Mouse (Mus musculus) forebrain, embryonic 15.5 days (tissue): ENCODE measurements at regions not wholly inside any gene's neighbourhood (a gene's known extent, or its start where the extent isn't known, plus 50 kb on each side); places are given as distances from the start of the nearest gene placed in this dataset.

Source experiments
- ATAC-seq: fragments of 200-750 bp; cut with Nextera tagmentation; replicated peaks from 2 replicates; pipeline ENCODE4 v1.8.0; 2017; ENCODE audit warnings: mild to moderate bottlenecking, moderate TSS enrichment, moderate library complexity
- H3K27ac ChIP-seq: fragments of 300-500 bp; sonication (generic); replicated peaks from 2 replicates; pipeline ENCODE4 v1.5.1; 2015; ENCODE audit warnings: mild to moderate bottlenecking, inconsistent platforms
- H3K27me3 ChIP-seq: fragments of 300-500 bp; sonication (generic); 2 replicates; pipeline ENCODE4 v1.6.1; 2015; ENCODE audit warnings: inconsistent platforms
- H3K36me3 ChIP-seq: fragments of 300-500 bp; sonication (generic); 2 replicates; pipeline ENCODE4 v1.6.1; 2015; ENCODE audit warnings: mild to moderate bottlenecking, inconsistent platforms
- H3K4me1 ChIP-seq: fragments of 300-500 bp; sonication (generic); 2 replicates; pipeline ENCODE4 v1.6.1; 2015; ENCODE audit warnings: inconsistent platforms
- H3K4me2 ChIP-seq: fragments of 300-500 bp; sonication (generic); replicated peaks from 2 replicates; pipeline ENCODE4 v1.6.1; 2015; ENCODE audit warnings: mild to moderate bottlenecking, inconsistent platforms
- H3K4me3 ChIP-seq: fragments of 300-500 bp; sonication (generic); 2 replicates; pipeline ENCODE4 v1.5.1; 2015; ENCODE audit warnings: mild to moderate bottlenecking, inconsistent platforms
- H3K9ac ChIP-seq: fragments of 300-500 bp; sonication (generic); replicated peaks from 2 replicates; pipeline ENCODE4 v1.6.1; 2015; ENCODE audit warnings: mild to moderate bottlenecking, inconsistent platforms
- H3K9me3 ChIP-seq: fragments of 300-500 bp; sonication (generic); 2 replicates; pipeline ENCODE4 v1.6.1; 2016; ENCODE audit warnings: inconsistent platforms
- WGBS: fragments of 180-500 bp; shearing (Covaris S2); methylation state at CpG from one replicate; pipeline ENCODE4 v1.1.7; 2015; ENCODE audit warnings: mixed read lengths; 5-methylcytosine and 5-hydroxymethylcytosine counted together

DNA sequence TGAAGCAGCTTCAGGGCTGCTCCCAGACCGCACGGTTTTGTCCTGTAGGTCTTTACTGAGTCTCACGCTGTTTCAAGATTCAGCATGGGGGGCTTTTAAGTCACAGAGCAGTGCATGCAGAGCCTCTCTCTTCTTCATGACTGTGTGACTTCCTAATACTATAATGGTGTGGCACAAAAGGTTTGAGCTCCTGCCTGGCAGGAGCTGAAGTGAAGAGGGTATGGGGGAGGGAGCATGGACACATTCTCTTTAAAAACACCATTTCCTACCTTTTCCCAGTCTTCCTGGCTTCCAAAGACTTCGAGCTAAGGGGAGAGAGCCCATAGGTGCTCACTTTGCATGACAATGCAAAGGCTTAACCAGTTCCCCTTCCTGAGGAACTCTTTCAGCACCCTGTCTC is 934.9 kb upstream of the Gm5150 start:
- 0 out of 2 replicates have a peak, but pooled peaks have one; percentile 14 for ATAC-seq

DNA sequence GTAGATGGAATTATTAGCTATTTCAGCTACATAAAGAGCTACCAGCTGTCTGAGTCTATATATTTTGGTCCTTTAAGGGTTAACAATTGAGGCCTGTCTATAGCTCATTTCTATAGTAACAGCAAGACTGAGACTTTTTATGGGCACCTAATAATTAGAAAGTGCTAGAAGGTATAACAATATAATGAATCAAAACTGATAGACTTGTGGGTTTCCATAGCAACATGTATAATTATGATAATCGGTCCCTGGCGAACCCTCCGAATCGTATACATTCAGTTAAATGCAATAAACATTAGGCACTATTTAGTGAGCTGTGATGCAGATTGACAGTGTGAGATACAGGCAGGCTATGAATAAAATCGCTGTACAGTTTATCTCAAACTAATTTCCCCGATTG is 933.3 kb upstream of the Gm5150 start:
- Histone ChIP-seq H3K9ac (0 out of 2 replicates have a peak overlapping the region, but pooled peaks have one; percentile 7), H3K4me2 (peak overlapping the region; percentile 41)

More for the DNA sequence above, 934.9 kb upstream of the Gm5150 start:
- Histone ChIP-seq H3K4me2 (peak overlapping the region; percentile 31), H3K9ac (peak overlapping the region; percentile 32), H3K27ac (peak overlapping the region; percentile 93), H3K27me3 (no peaks in the 10 kb centered on the region), H3K9me3 (no peaks in the 10 kb centered on the region), H3K4me3 (peak overlapping the region; percentile 13; the same call in 1 of the 2 replicates), H3K36me3 (no peaks in the 10 kb centered on the region), H3K4me1 (peaks cover 33% of the 10 kb centered on the region)
- 3% methylated on average over 4 of the region's 4 CpGs for WGBS

DNA sequence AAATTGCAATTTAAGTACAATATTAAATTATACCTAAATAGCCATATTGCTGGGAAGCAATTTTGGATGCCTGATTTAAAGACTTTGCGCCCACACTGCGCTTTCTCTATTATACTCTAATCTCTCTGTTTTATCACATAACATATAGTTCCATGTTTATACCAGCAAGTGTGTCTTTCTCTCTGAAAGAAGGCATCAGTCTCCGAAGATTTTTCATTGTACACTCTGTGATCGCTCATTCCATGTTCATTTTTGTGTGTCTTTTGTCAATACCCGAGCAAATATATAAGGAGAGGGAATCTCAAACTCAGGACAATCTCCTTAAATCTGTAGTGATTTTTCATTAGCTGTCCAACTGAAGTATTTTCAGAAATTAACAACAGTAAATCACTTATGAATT is 932.9 kb upstream of the Gm5150 start:
- Histone ChIP-seq H3K36me3 (no peaks in the 10 kb centered on the region), H3K4me3 (no peak overlapping the region), H3K4me2 (peak overlapping the region; percentile 41), H3K27me3 (no peaks in the 10 kb centered on the region), H3K27ac (peak overlapping the region; percentile 93), H3K4me1 (peaks cover 33% of the 10 kb centered on the region), H3K9me3 (no peaks in the 10 kb centered on the region), H3K9ac (peak overlapping the region; percentile 37; the same call in 1 of the 2 replicates)
- ATAC-seq, result peak; percentile 41
- WGBS, result 52% methylated on average over 5 of the region's 5 CpGs

More for the DNA sequence above, 933.3 kb upstream of the Gm5150 start:
- Histone ChIP-seq H3K4me1 (peaks cover 33% of the 10 kb centered on the region), H3K27ac (peak overlapping the region; percentile 93), H3K9me3 (no peaks in the 10 kb centered on the region), H3K27me3 (no peaks in the 10 kb centered on the region), H3K4me3 (no peak overlapping the region), H3K36me3 (no peaks in the 10 kb centered on the region)
- peak; percentile 59 for ATAC-seq
- 17% methylated on average over 6 of the region's 6 CpGs for whole genome bisulfite sequencing

DNA sequence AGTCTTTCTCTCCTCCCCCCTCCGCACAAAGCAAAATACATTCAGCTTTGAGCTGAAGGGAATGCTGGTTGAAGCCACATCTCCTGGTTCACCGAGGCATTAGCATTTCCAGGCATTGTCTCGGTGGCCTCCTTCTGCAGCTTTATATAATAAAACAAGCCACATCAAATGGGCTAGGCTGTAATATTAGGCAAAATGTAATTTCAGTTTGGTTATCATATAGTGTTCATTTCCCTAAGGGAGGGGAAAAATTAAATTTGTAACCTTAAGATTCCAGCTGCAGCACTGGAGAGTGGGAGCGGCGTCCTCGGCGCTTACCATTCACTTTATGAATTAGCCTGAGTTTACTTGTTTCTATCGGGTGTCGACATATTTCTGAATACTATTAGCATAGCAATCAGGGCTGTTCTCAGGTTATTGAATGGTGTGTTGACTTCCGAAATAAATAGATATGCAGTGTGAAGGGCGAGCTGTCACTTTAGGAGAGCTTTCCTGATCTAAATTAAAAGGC is 932.3 kb upstream of the Gm5150 start:
- Histone ChIP-seq H3K9ac (peak overlapping the region; percentile 37; the same call in 1 of the 2 replicates), H3K4me1 (peaks cover 33% of the 10 kb centered on the region), H3K9me3 (no peaks in the 10 kb centered on the region), H3K36me3 (no peaks in the 10 kb centered on the region), H3K4me2 (peak overlapping the region; percentile 41), H3K27me3 (no peaks in the 10 kb centered on the region), H3K4me3 (peak overlapping the region; percentile 20), H3K27ac (peak overlapping the region; percentile 93)
- 13% methylated on average over 11 of the region's 11 CpGs for whole genome bisulfite sequencing
- ATAC-seq, result peak; percentile 83

DNA sequence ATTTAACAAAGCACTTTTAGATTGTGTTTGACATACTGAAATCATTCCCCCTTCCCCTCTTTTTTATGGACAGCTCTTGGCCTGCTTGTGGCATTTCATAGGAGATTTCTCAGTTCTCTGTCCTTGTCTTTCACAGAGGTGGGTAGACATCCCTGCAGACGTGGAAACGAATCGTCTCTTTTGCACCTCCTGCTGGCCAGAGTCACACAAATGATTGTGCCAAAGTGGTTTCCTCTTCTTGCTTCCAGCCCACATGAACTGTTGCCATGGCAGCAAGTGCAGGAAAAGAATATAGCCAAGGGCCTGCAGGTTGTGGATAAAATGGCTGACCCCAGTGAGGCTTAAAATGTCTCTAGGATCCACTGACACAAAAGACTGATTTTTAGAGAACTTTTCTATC is 924.1 kb upstream of the Gm5150 start:
- 24% methylated on average over 3 of the region's 3 CpGs for WGBS
- Histone ChIP-seq H3K27me3 (no peaks in the 10 kb centered on the region), H3K36me3 (no peaks in the 10 kb centered on the region), H3K27ac (no peak overlapping the region), H3K4me2 (no peak overlapping the region), H3K9me3 (no peaks in the 10 kb centered on the region), H3K4me3 (no peak overlapping the region), H3K4me1 (peaks cover 4% of the 10 kb centered on the region; the same call in 1 of the 2 replicates), H3K9ac (no peak overlapping the region)
- peak; percentile 49; the same call in 1 of the 2 replicates for ATAC-seq

DNA sequence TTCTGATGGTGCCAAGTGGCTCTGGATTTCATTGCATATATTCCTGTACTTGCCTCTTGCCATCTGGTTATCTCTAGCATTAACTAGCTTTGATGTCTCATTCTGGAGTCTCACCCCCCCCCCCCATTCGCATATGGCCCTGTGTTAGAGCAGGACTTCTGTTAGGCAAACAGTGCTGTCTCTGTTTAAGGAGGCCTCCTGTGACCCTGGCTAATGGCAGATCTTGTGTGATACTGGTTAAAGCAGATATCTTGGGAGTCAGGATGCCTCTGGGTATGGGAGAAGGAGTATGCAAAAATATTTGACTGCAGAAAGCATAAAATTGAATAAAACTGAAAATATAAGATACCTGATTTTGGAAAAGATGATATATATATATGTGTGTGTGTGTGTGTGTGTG is 923.6 kb upstream of the Gm5150 start:
- H3K27ac ChIP-seq, result 0 out of 2 replicates have a peak overlapping the region, but pooled peaks have one; percentile 27
- H3K9ac ChIP-seq, result no peak overlapping the region
- ATAC-seq, result no peak
- H3K36me3 ChIP-seq, result no peaks in the 10 kb centered on the region
- H3K27me3 ChIP-seq, result no peaks in the 10 kb centered on the region
- peaks cover 4% of the 10 kb centered on the region; the same call in 1 of the 2 replicates for H3K4me1 ChIP-seq
- 78% methylated on average over 1 of the region's 1 CpGs for WGBS
- no peak overlapping the region for H3K4me2 ChIP-seq
- H3K9me3 ChIP-seq, result no peaks in the 10 kb centered on the region
- H3K4me3 ChIP-seq, result no peak overlapping the region

DNA sequence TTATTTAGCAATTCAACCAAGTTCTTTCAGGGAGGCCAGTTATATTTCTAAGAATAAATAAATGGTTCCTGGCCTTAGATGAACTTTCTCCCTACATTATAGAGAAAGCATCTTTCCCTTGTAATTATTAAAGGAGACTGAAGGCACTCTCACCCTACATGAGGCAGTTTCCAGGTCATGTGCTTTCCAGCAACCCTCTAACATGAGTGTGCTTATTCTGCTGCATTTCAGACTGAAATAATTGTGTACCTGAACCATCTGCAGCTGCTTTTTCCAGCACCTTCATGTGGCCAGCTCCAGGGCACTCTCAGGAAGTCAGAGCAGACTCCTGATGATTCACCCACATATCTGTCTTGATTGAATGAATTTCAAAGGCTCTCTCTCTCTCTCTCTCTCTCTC is 917.8 kb upstream of the Gm5150 start:
- Histone ChIP-seq H3K36me3 (no peaks in the 10 kb centered on the region), H3K9me3 (no peaks in the 10 kb centered on the region), H3K4me2 (no peak overlapping the region), H3K27me3 (no peaks in the 10 kb centered on the region), H3K27ac (no peak overlapping the region), H3K9ac (no peak overlapping the region), H3K4me1 (peaks cover 9% of the 10 kb centered on the region; the same call in 1 of the 2 replicates), H3K4me3 (no peak overlapping the region)
- ATAC-seq, result no peak

DNA sequence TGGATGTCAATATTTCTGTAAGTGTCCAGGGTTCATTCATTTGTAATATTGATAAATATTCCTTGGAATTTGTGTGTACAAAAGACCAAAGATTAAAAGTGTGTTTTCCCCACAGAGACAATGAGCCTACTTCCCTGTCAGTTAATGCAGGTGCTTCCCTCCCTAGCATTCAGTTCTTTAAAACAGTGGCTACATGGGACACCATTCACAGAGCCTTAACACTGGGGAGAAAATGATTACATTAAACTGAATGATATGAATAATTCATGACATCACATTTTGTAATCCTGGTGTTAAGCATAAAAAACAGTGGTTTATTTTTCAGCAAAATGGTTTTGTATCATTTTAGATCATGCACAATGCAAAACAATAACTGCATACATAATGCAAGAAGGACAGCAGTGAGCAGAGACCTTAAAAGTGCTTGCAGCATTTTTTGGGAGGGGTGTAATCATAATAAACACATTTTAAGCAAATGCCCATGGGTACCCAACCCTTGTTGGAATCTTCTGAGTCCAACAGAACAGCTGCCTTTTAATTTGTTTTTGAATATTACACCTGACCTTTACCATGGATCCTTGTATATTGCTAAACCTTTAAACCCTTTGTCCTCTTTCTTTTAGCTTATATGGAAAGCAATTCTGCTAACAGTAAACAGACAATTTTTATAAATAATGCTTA is 917.1 kb upstream of the Gm5150 start:
- Histone ChIP-seq H3K27ac (no peak overlapping the region), H3K27me3 (no peaks in the 10 kb centered on the region), H3K9ac (no peak overlapping the region), H3K36me3 (no peaks in the 10 kb centered on the region), H3K9me3 (no peaks in the 10 kb centered on the region), H3K4me1 (peaks cover 9% of the 10 kb centered on the region; the same call in 1 of the 2 replicates), H3K4me2 (no peak overlapping the region), H3K4me3 (no peak overlapping the region)
- no peak; the same call in 1 of the 2 replicates for ATAC-seq

DNA sequence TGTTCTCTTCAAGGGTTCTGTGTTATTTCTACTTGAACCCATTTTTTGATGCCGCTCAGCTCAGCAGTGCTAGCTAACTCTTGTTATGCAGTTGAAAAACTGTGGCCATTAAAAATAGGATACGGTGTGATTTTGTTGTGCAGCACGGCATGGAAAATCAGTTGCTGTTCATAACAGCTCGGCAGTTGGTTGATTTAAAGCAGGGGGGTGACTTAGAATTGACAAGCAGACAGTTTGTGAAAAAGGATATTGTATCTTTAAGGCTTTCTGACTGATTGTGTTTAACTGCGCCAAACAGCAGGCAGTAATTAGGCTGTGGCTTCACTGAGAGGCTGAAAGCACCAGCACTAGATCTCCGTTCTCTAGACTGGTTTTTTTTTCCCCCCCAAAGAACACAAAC is 915.1 kb upstream of the Gm5150 start:
- H3K9me3 ChIP-seq, result no peaks in the 10 kb centered on the region
- peaks cover 9% of the 10 kb centered on the region; the same call in 1 of the 2 replicates for H3K4me1 ChIP-seq
- ATAC-seq, result peak; percentile 72
- peak overlapping the region; percentile 28 for H3K4me2 ChIP-seq
- no peak overlapping the region for H3K9ac ChIP-seq
- no peaks in the 10 kb centered on the region for H3K36me3 ChIP-seq
- no peak overlapping the region for H3K4me3 ChIP-seq
- peak overlapping the region; percentile 16; the same call in 1 of the 2 replicates for H3K27ac ChIP-seq
- WGBS, result 14% methylated on average over 6 of the region's 6 CpGs
- H3K27me3 ChIP-seq, result no peaks in the 10 kb centered on the region

DNA sequence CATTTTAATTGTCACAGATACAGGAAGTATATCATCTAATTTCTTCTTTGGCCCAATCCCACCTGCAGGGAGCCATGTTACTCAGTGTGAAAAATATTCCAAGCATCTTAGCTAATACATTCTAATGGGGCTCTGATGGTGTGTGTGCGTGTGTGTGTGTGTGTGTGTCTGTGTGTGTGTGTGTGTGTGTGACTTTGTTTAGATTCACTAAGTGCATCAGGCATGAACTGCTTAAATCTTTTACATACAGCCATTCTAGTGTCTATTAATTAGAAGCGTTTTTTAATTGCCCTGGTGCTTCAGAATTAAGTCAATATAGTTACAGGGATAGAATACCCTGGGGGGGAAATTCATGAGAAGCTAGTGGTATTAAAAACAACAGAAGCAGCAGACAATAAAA is 912.1 kb upstream of the Gm5150 start:
- Histone ChIP-seq H3K4me1 (peaks cover 9% of the 10 kb centered on the region; the same call in 1 of the 2 replicates), H3K27me3 (no peaks in the 10 kb centered on the region), H3K4me2 (no peak overlapping the region), H3K4me3 (no peak overlapping the region), H3K9ac (no peak overlapping the region), H3K9me3 (no peaks in the 10 kb centered on the region), H3K36me3 (no peaks in the 10 kb centered on the region), H3K27ac (no peak overlapping the region)
- ATAC-seq, result no peak
- whole genome bisulfite sequencing, result 58% methylated on average over 2 of the region's 2 CpGs

DNA sequence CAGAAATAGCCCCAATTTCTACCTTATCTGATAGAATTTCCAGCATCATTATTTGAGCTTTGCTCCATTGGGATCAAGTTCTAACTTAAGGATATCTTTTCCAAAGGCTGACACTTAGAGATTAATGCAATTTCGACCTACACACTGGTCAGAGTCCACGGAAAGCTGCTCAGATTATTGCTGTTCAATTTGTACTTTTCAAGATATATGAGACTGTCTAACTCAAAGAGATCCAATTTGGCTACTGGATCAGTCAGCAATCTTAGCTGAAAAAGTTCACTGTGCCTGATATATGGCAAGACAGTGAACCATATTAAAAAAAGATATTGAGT is 909.8 kb upstream of the Gm5150 start:
- WGBS, result 75% methylated on average over 2 of the region's 2 CpGs
- no peak overlapping the region for H3K27ac ChIP-seq
- H3K4me2 ChIP-seq, result no peak overlapping the region
- no peaks in the 10 kb centered on the region for H3K36me3 ChIP-seq
- no peaks in the 10 kb centered on the region for H3K9me3 ChIP-seq
- no peak for ATAC-seq
- H3K4me1 ChIP-seq, result 0 out of 2 replicates have a peak, but pooled peaks cover 2% of the 10 kb centered on the region
- H3K4me3 ChIP-seq, result no peak overlapping the region
- no peak overlapping the region for H3K9ac ChIP-seq
- H3K27me3 ChIP-seq, result no peaks in the 10 kb centered on the region

DNA sequence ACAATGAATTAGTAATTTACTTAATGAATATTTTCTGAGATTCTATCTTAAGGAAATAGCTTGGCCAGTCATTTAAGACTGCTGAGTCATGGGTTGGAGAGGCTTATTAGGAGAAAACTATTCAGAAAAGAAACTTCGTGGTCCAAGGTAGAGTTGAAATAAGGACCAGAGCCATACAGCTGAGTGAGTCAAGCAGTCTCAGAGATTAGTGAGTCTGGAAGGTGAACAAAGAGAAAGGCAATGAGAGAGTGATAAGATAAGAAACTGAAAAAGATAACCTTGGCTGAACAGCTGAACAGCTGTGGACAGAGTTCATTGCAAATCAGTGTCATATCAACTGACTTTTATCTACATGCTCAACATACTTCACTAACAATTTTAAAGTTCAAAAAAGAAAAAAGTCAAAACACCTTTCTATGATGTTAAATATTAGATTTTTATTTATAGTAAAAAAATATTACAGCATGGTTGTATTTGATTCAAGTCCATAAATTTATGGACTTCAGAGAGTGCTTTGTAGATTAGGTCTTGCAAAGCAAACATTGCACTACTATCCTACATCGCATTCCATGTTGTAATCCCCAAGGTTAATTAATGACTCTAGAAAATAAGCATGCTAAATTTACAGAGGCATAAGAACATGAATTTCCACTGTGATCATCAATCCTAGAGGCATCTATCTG is 909.3 kb upstream of the Gm5150 start:
- no peak overlapping the region for H3K9ac ChIP-seq
- no peaks in the 10 kb centered on the region for H3K4me1 ChIP-seq
- H3K4me2 ChIP-seq, result no peak overlapping the region
- H3K27ac ChIP-seq, result no peak overlapping the region
- H3K27me3 ChIP-seq, result no peaks in the 10 kb centered on the region
- H3K36me3 ChIP-seq, result no peaks in the 10 kb centered on the region
- H3K9me3 ChIP-seq, result no peaks in the 10 kb centered on the region
- H3K4me3 ChIP-seq, result no peak overlapping the region
- 79% methylated on average over 2 of the region's 2 CpGs for WGBS
- no peak for ATAC-seq
